Mouse (Mus musculus) bone marrow macrophage, adult 2 months (primary cell): ENCODE results near the gene Gck.

Source experiments
- CTCF ChIP-seq: IDR thresholded peaks from 2 replicates; pipeline ENCODE4 v1.5.1; 2012; ENCODE audit warnings: low read depth, mild to moderate bottlenecking, low read length, moderate library complexity
- POLR2A ChIP-seq: IDR thresholded peaks from 2 replicates; pipeline ENCODE4 v1.6.1; 2012; ENCODE audit warnings: mild to moderate bottlenecking, low read depth, low read length, borderline replicate concordance

- TF ChIP-seq CTCF: no peak
- TF ChIP-seq POLR2A: no peak
These were observed 48.6 kb upstream of the Gck start for GRCm38 (mm10) chr11:5998472-5998871.
